Comparison of ENCODE assay signal across 25 mouse cellular contexts in genomic region chr6:140485636-140486035, GRCm38 (mm10).
"Had no signal": no experiment of that assay in that cellular context is flagged by ENCODE, and none has a peak within 500 bp of the region (broad histone marks: within the 10 kb centered on the region; RNA-seq: fewer than 3 reads in every experiment).

No protein-coding gene starts in this region.

- H3K27ac ChIP-seq: gastrocnemius, adult 2 months; heart, embryonic 10.5 days; heart, embryonic 13.5 days; heart, embryonic 15.5 days; hindbrain, embryonic 13.5 days; hindbrain, embryonic 15.5 days; hindbrain, postnatal 0 days; kidney, embryonic 15.5 days; kidney, postnatal 0 days; limb, embryonic 13.5 days; limb, embryonic 15.5 days had no signal

- DNase-seq: gastrocnemius, adult 2 months; gastrocnemius, postnatal 10 days; gastrocnemius, postnatal 25 days; heart, adult 18-20 months; heart, postnatal 14 days; heart, postnatal 36 days; kidney, adult 11 months; kidney, adult 2 months; kidney, adult 9 months; kidney, postnatal 14 days; kidney, postnatal 36 days; layer of hippocampus, adult 9-11 months; layer of hippocampus, postnatal 36 days; left cerebral cortex, postnatal 4 days had no signal

- ATAC-seq: hindbrain, postnatal 0 days; intestine, embryonic 16.5 days had no signal

- H3K4me2 ChIP-seq: heart, embryonic 13.5 days; heart, embryonic 15.5 days; hindbrain, embryonic 13.5 days; hindbrain, embryonic 15.5 days; kidney, embryonic 15.5 days; limb, embryonic 13.5 days; limb, embryonic 15.5 days had no signal

- H3K27me3 ChIP-seq: heart, embryonic 13.5 days; heart, embryonic 15.5 days; hindbrain, embryonic 13.5 days; hindbrain, embryonic 15.5 days; kidney, embryonic 15.5 days; limb, embryonic 13.5 days; limb, embryonic 15.5 days had no signal

- H3K9ac ChIP-seq: heart, embryonic 13.5 days; heart, embryonic 15.5 days; hindbrain, embryonic 13.5 days; hindbrain, embryonic 15.5 days; kidney, embryonic 15.5 days; limb, embryonic 13.5 days; limb, embryonic 15.5 days had no signal

- H3K9me3 ChIP-seq: heart, embryonic 10.5 days; heart, embryonic 13.5 days; heart, embryonic 15.5 days; hindbrain, embryonic 13.5 days; hindbrain, embryonic 15.5 days; kidney, embryonic 15.5 days; limb, embryonic 13.5 days; limb, embryonic 15.5 days had no signal

- H3K36me3 ChIP-seq: heart, embryonic 10.5 days; heart, embryonic 13.5 days; heart, embryonic 15.5 days; hindbrain, embryonic 13.5 days; hindbrain, embryonic 15.5 days; kidney, embryonic 15.5 days; limb, embryonic 15.5 days had no signal

- H3K4me3 ChIP-seq: gastrocnemius, adult 2 months; heart, embryonic 10.5 days; heart, embryonic 13.5 days; heart, embryonic 15.5 days; hindbrain, embryonic 13.5 days; hindbrain, embryonic 15.5 days; kidney, embryonic 15.5 days; limb, embryonic 13.5 days; limb, embryonic 15.5 days had no signal
